Mouse (Mus musculus): ENCODE measurements around the gene Mmachc.
"Not testable (repeated sequence)": the region's sequence is repeated elsewhere in the genome, so short reads cannot be mapped to it uniquely, and the experiment has no call there.

DNA sequence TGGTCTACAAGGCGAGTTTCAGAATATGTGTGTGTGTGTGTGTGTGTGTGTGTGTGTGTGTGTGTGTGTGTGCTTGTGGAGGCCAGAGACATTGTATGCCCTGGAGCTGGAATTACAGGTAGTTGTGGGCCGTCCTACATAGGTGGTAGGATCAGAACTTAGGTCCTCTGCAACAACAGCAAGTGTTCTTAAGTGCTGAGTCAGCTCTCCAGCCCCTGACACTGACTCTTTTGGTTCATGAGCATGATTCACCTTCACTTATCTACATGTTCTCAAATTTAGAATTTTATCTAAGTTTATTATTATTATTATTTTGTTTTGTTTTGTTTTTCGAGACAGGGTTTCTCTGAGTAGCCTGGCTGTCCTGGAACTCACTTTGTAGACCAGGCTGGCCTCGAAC is 27.7 kb downstream of the Mmachc start:
- not testable (repeated sequence) for TF ChIP-seq CTCF, POLR2A (IDR thresholded peaks at IDR 0.05; ENCODE audit: extremely low read depth, insufficient read depth, low read length)

Data from cortical plate, adult 2 months (tissue).